Mouse (Mus musculus) layer of hippocampus, adult 11-12 months (tissue): Measurements from ENCODE around the gene Amer3.
A peak's percentile ranks its signal among the peaks of the same experiment; 100 is the strongest.
"Not testable (repeated sequence)": the region's sequence is repeated elsewhere in the genome, so short reads cannot be mapped to it uniquely, and the experiment has no call there.

Experiments
- DNase-seq: peaks from one replicate; pipeline ENCODE4 v3.0.0; 2022; ENCODE audit warnings: low spot score

Amer3 gene

GRCm38 (mm10) chr1:34601323-34602047, 22.0 kb downstream of the Amer3 start:
- no peak for DNase-seq

- DNase-seq = peak; percentile 72
Observed at GRCm38 (mm10) chr1:34602363-34602762, 22.9 kb downstream of the Amer3 start.

- DNase-seq = no peak
Observed at GRCm38 (mm10) chr1:34613801-34614200, 34.3 kb downstream of the Amer3 start.

GRCm38 (mm10) chr1:34620116-34620515, 40.7 kb downstream of the Amer3 start:
- not testable (repeated sequence) for DNase-seq

- not testable (repeated sequence) for DNase-seq
Observed at GRCm38 (mm10) chr1:34620761-34621160, 41.3 kb downstream of the Amer3 start.

GRCm38 (mm10) chr1:34635711-34636110, 56.3 kb downstream of the Amer3 start:
- no peak for DNase-seq
